Mouse (Mus musculus): ENCODE results near the gene Kif2c.

The Kif2c gene

GRCm38 (mm10) chr4:117138295-117139216, 43.9 kb downstream of the Kif2c start:
- DNase-seq (ENCODE audit: low read depth in 2 of 2, low spot score in 2 of 2), result no peak

GRCm38 (mm10) chr4:117136034-117136433, 46.4 kb downstream of the Kif2c start:
- DNase-seq (ENCODE audit: low read depth in 2 of 2, low spot score in 2 of 2), result no peak

GRCm38 (mm10) chr4:117134601-117134995, 47.8 kb downstream of the Kif2c start:
- DNase-seq (ENCODE audit: low read depth in 2 of 2, low spot score in 2 of 2), result no peak

GRCm38 (mm10) chr4:117133817-117134600, 48.4 kb downstream of the Kif2c start, which contains the start of gene Plk3:
TSS of gene Plk3 (minus strand) at chr4:117133963.
- DNase-seq (ENCODE audit: low read depth in 2 of 2, low spot score in 2 of 2), result peak; percentile 97 to 98

GRCm38 (mm10) chr4:117133366-117133796, 49.1 kb downstream of the Kif2c start:
- DNase-seq (ENCODE audit: low read depth in 2 of 2, low spot score in 2 of 2), result no peak

- DNase-seq (ENCODE audit: low read depth in 2 of 2, low spot score in 2 of 2), result no peak
These were observed 49.7 kb downstream of the Kif2c start for GRCm38 (mm10) chr4:117132794-117133143.

GRCm38 (mm10) chr4:117131890-117132793, 50.3 kb downstream of the Kif2c start:
- DNase-seq (ENCODE audit: low read depth in 2 of 2, low spot score in 2 of 2), result no peak

GRCm38 (mm10) chr4:117131198-117131597, 51.2 kb downstream of the Kif2c start:
- DNase-seq (ENCODE audit: low read depth in 2 of 2, low spot score in 2 of 2), result no peak

- DNase-seq (ENCODE audit: low read depth in 2 of 2, low spot score in 2 of 2), result no peak
These were observed 51.6 kb downstream of the Kif2c start for GRCm38 (mm10) chr4:117130790-117131189.

- no peak for DNase-seq (ENCODE audit: low read depth in 2 of 2, low spot score in 2 of 2)
These were observed 54.3 kb downstream of the Kif2c start for GRCm38 (mm10) chr4:117127991-117128686.

- DNase-seq (ENCODE audit: low read depth in 2 of 2, low spot score in 2 of 2), result no peak
These were observed 55.7 kb downstream of the Kif2c start, which contains the start of gene Tctex1d4 for GRCm38 (mm10) chr4:117126675-117127290. TSS of gene Tctex1d4 (plus strand) at chr4:117126794.

- peak; percentile 59 to 60 for DNase-seq (ENCODE audit: low read depth in 2 of 2, low spot score in 2 of 2)
These were observed 56.3 kb downstream of the Kif2c start for GRCm38 (mm10) chr4:117125910-117126674.

- no peak for DNase-seq (ENCODE audit: low read depth in 2 of 2, low spot score in 2 of 2)
These were observed 57.0 kb downstream of the Kif2c start, which contains the start of gene Btbd19 for GRCm38 (mm10) chr4:117125348-117125909. TSS of gene Btbd19 (minus strand) at chr4:117125725.

- DNase-seq (ENCODE audit: low read depth in 2 of 2, low spot score in 2 of 2), result peak; percentile 75 to 80
These were observed 57.7 kb downstream of the Kif2c start for GRCm38 (mm10) chr4:117124518-117125347.

GRCm38 (mm10) chr4:117124218-117124517, 58.3 kb downstream of the Kif2c start:
- DNase-seq (ENCODE audit: low read depth in 2 of 2, low spot score in 2 of 2), result no peak

- no peak for DNase-seq (ENCODE audit: low read depth in 2 of 2, low spot score in 2 of 2)
These were observed 58.8 kb downstream of the Kif2c start for GRCm38 (mm10) chr4:117123546-117124217.

- no peak for DNase-seq (ENCODE audit: low read depth in 2 of 2, low spot score in 2 of 2)
These were observed 60.2 kb downstream of the Kif2c start for GRCm38 (mm10) chr4:117122209-117122608.
